Mouse (Mus musculus) large intestine, adult 2 months (tissue): ENCODE measurements around the gene Rpa2. TPM values are rescaled to one million over a fixed set of nuclear protein-coding genes. Genes with fewer than 3 reads are reported as not detected.

ENCODE experiments used
- polyA plus RNA-seq: library from polyadenylated mRNA; depleted of rRNA; stranded (reverse); fragments of >200 nt; gene quantifications from 2 replicates; pipeline ENCODE4 v1.2.3, GENCODE M21; 2012; rRNA removed

Gene Rpa2
- polyA plus RNA-seq, 1 experiment = 26.2 TPM

Other genes with a start within 250 kb of the Rpa2 start
- 183 and 254 TPM in 2 replicates for gene Atpif1, start 234.7 kb upstream of the Rpa2 start, polyA plus RNA-seq
- gene Dnajc8, start 232.8 kb upstream of the Rpa2 start, polyA plus RNA-seq = 24.4 and 25.3 TPM in 2 replicates
- 2.1 and 4.1 TPM in 2 replicates for gene Ptafr, start 204.3 kb upstream of the Rpa2 start, polyA plus RNA-seq
- 15.5 and 21.2 TPM in 2 replicates for gene Eya3, start 129.3 kb upstream of the Rpa2 start, polyA plus RNA-seq
- gene Xkr8, start 35.8 kb upstream of the Rpa2 start, polyA plus RNA-seq = 2.0 and 6.3 TPM in 2 replicates
- gene Smpdl3b, start 11.1 kb upstream of the Rpa2 start, polyA plus RNA-seq = 29.3 and 94.3 TPM in 2 replicates
- gene Themis2, start 28.1 kb downstream of the Rpa2 start, polyA plus RNA-seq = 5.6 and 8.7 TPM in 2 replicates
- gene Ppp1r8, start 74.8 kb downstream of the Rpa2 start, polyA plus RNA-seq = 30.8 and 36.2 TPM in 2 replicates
- gene Stx12, start 116.2 kb downstream of the Rpa2 start, polyA plus RNA-seq = 20.1 and 33.5 TPM in 2 replicates
- 8.7 and 10.5 TPM in 2 replicates for gene Fam76a, start 154.2 kb downstream of the Rpa2 start, polyA plus RNA-seq
- gene Fgr, start 205.8 kb downstream of the Rpa2 start, polyA plus RNA-seq = 4.9 and 5.5 TPM in 2 replicates
- 9.5 and 9.8 TPM in 2 replicates for gene Ahdc1, start 242.9 kb downstream of the Rpa2 start, polyA plus RNA-seq